Mouse (Mus musculus): ENCODE data around the gene Cwh43. TPM values are rescaled to one million over a fixed set of nuclear protein-coding genes. Genes with fewer than 3 reads are reported as not detected.

The Cwh43 gene
- total and polyA plus RNA-seq, 2 experiments from 2014 or later: 0.14 to 0.51 TPM

DNA sequence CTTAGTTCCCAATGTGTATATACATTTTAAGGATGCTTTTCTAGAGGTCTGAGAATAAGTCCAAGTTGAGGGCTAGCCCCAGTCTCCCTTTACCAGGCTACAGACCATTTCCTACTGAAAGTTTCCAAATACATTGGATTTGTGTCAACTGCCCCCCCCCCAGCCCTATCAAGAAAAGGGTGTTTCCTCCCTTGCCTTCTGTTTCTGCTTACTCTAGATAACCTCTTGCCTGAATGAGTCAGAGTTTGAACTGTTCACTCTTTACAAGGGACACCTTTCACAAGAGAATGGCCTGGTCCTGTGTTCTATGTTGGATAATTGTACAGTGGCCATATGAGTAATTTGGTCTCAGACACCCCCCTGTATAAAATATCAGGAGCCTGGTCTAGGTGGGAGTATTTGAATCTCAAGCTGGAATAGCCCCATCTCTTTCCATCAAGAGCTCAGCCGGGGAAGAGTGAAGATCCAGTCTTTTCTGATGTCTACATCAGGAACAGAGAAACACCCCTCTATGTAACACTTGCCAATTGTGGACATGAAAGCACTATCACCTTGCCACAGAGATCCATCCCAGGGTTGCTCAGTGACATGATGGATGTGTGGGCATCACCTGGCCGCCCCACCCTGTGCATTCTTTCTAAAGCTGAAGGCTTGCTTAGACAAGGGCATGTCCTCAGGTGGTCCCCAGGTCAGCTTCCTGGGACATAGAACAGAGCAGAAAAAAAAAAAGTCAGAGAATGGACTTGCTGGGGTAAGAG is 41.6 kb upstream of the Cwh43 start:
- Histone ChIP-seq H3K4me3 (ENCODE audit: low read depth, low read length) (no peak overlapping the region), H3K9ac (no peak overlapping the region), H3K4me1 (ENCODE audit: insufficient read depth) (no peaks in the 10 kb centered on the region), H3K9me3 (ENCODE audit: low read length) (no peaks in the 10 kb centered on the region), H3K4me2 (ENCODE audit: low read depth) (no peak overlapping the region), H3K36me3 (ENCODE audit: insufficient read depth) (no peaks in the 10 kb centered on the region), H3K27me3 (ENCODE audit: insufficient read depth, low read length) (no peaks in the 10 kb centered on the region), H3K27ac (ENCODE audit: low read depth, low read length) (no peak overlapping the region)
- ATAC-seq: no peak
- 95% methylated on average over 2 of the region's 2 CpGs for WGBS
- TF ChIP-seq CTCF (IDR thresholded peaks at IDR 0.05; ENCODE audit: low read depth): no peak
- no peak for DNase-seq

DNA sequence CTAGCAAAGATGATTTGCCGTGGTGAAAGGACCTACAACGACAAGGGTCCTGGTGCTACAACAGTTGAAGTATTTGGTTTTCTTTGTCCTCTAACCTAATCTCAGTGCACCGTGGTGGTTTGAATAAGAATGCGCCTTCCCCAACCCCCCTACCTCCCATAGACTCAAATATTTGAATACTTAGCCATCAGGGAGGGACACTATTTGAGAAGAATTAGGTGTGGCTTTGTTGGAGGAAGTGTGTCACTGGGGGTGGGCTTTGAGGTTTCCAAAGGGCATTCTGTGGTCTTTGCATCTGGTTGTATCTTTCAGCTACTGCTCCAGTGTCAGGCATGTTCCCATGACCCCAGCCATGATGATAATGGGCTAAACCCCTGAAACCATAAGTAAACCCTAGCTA is 38.0 kb upstream of the Cwh43 start:
- DNase-seq (no peak), ATAC-seq (no peak)
- Histone ChIP-seq H3K4me1 (ENCODE audit: insufficient read depth) (no peaks in the 10 kb centered on the region), H3K27me3 (ENCODE audit: insufficient read depth, low read length) (no peaks in the 10 kb centered on the region), H3K9ac (no peak overlapping the region), H3K27ac (ENCODE audit: low read depth, low read length) (no peak overlapping the region), H3K4me3 (ENCODE audit: low read depth, low read length) (no peak overlapping the region), H3K36me3 (ENCODE audit: insufficient read depth) (no peaks in the 10 kb centered on the region), H3K4me2 (ENCODE audit: low read depth) (no peak overlapping the region), H3K9me3 (ENCODE audit: low read length) (no peaks in the 10 kb centered on the region)
- 77% methylated on average over 4 of the region's 4 CpGs for WGBS
- TF ChIP-seq CTCF (IDR thresholded peaks at IDR 0.05; ENCODE audit: low read depth): no peak

DNA sequence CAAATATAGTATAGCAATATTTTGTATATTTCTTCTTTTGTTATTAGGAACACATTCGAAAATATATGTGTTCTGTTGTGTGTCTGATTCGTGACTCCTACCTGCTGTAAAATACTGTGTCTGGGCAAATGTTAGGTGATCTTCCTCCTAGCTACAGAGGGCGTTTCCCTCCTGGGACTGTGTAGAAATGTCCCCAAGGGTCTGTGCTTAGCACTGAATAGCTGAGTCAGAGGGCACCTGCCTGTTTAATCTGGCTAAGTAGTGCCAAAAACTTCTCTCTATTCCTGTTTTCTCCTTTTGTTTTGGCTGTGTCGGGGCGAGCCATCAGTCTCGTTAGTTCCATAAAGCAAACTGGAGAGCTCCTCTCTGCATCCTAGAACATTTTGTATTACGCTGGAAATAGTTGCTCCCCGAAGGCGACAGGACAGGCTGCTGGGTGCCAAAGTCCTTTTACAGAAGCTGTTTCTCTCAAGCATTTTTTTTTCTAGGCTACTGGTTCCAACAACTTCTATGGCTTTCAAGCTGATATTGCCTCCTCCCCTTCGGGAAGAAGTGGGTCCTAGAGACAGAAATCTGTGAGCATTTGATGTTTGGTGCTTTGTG is 36.9 kb upstream of the Cwh43 start:
- H3K27ac ChIP-seq (ENCODE audit: low read depth, low read length): no peak overlapping the region
- no peaks in the 10 kb centered on the region for H3K4me1 ChIP-seq (ENCODE audit: insufficient read depth)
- no peak for TF ChIP-seq CTCF (IDR thresholded peaks at IDR 0.05; ENCODE audit: low read depth)
- ATAC-seq (no peak), DNase-seq (no peak)
- H3K4me3 ChIP-seq (ENCODE audit: low read depth, low read length): no peak overlapping the region
- H3K9ac ChIP-seq: no peak overlapping the region
- no peak overlapping the region for H3K4me2 ChIP-seq (ENCODE audit: low read depth)
- H3K36me3 ChIP-seq (ENCODE audit: insufficient read depth): no peaks in the 10 kb centered on the region
- H3K27me3 ChIP-seq (ENCODE audit: insufficient read depth, low read length): no peaks in the 10 kb centered on the region
- 49% methylated on average over 10 of the region's 10 CpGs for WGBS
- H3K9me3 ChIP-seq (ENCODE audit: low read length): no peaks in the 10 kb centered on the region

DNA sequence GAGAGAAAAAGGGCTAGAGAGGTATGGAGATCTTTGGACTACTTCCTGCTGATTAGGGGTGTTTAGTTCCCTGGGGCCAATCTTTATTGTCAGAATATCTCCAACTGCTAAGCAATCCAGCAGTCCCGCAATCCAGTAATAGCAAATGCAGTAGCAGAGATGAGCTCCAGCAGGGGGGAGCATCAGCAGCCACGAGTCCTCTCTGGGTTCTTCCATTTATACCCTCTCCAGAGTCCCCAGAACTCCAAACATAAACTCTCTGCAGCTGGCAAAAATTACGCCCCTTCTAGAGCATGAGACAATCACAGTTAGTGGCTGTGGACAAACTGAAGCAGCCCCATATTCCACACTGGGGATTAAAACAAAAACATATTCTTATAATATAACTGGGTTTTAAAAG is 36.1 kb upstream of the Cwh43 start:
- Histone ChIP-seq H3K27ac (ENCODE audit: low read depth, low read length) (no peak overlapping the region), H3K4me3 (ENCODE audit: low read depth, low read length) (no peak overlapping the region), H3K36me3 (ENCODE audit: insufficient read depth) (no peaks in the 10 kb centered on the region), H3K4me2 (ENCODE audit: low read depth) (no peak overlapping the region), H3K9ac (no peak overlapping the region), H3K9me3 (ENCODE audit: low read length) (no peaks in the 10 kb centered on the region), H3K4me1 (ENCODE audit: insufficient read depth) (no peaks in the 10 kb centered on the region), H3K27me3 (ENCODE audit: insufficient read depth, low read length) (no peaks in the 10 kb centered on the region)
- no peak for ATAC-seq
- no peak for TF ChIP-seq CTCF (IDR thresholded peaks at IDR 0.05; ENCODE audit: low read depth)
- DNase-seq: no peak
- WGBS: 47% methylated on average over 3 of the region's 3 CpGs

DNA sequence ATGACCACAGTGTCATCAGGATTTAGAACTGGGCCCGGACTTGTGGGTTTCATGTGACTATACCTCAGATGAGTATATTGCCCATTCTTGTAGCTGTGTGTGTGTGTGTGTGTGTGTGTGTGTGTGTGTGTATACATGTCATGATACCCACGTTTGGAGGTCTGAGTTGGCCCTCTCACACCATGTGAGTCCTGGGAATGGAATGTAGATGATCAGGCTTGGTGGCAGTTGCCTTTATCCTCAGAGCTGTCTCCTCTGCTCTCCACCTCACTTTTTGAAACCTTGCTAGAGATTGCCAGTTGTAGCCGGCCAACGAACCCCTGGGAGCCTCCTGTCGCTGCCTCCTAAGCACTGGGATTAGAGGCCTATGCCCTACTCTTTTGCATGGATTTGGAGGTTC is 33.3 kb upstream of the Cwh43 start:
- ATAC-seq: no peak
- no peak for TF ChIP-seq CTCF (IDR thresholded peaks at IDR 0.05; ENCODE audit: low read depth)
- 85% methylated on average over 5 of the region's 5 CpGs for WGBS

DNA sequence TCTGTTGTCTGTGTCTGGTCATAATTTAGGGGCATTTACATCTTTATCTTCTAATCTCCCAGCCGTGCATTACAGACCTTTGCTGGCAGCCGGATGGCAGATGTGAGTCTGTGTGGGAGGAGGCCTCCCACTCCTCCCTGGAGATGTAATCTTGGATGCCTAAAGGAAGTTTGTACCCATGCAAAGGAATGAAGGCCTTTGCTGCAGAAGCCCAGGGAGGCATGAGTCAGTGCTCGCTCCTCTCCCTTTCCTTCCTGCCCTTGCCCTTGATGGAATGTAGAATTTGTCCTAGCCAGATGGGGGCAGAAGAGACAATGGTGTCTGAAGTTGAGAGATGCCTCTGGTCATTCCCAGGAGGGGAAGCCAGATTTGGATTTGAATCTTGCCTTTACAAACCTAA is 32.7 kb upstream of the Cwh43 start:
- Histone ChIP-seq H3K4me3 (ENCODE audit: low read depth, low read length) (no peak overlapping the region), H3K36me3 (ENCODE audit: insufficient read depth) (no peaks in the 10 kb centered on the region), H3K4me2 (ENCODE audit: low read depth) (no peak overlapping the region), H3K27ac (ENCODE audit: low read depth, low read length) (no peak overlapping the region), H3K9ac (no peak overlapping the region), H3K27me3 (ENCODE audit: insufficient read depth, low read length) (no peaks in the 10 kb centered on the region), H3K4me1 (ENCODE audit: insufficient read depth) (no peaks in the 10 kb centered on the region), H3K9me3 (ENCODE audit: low read length) (no peaks in the 10 kb centered on the region)
- 67% methylated on average over 3 of the region's 3 CpGs for WGBS
- no peak for TF ChIP-seq CTCF (IDR thresholded peaks at IDR 0.05; ENCODE audit: low read depth)
- no peak for ATAC-seq
- DNase-seq: no peak

More for the DNA sequence above, 33.3 kb upstream of the Cwh43 start:
- Histone ChIP-seq H3K27ac (ENCODE audit: low read depth, low read length) (no peak overlapping the region), H3K4me1 (ENCODE audit: insufficient read depth) (no peaks in the 10 kb centered on the region), H3K4me3 (ENCODE audit: low read depth, low read length) (no peak overlapping the region), H3K36me3 (ENCODE audit: insufficient read depth) (no peaks in the 10 kb centered on the region), H3K9ac (no peak overlapping the region), H3K4me2 (ENCODE audit: low read depth) (no peak overlapping the region), H3K27me3 (ENCODE audit: insufficient read depth, low read length) (no peaks in the 10 kb centered on the region), H3K9me3 (ENCODE audit: low read length) (no peaks in the 10 kb centered on the region)
- no peak for DNase-seq

DNA sequence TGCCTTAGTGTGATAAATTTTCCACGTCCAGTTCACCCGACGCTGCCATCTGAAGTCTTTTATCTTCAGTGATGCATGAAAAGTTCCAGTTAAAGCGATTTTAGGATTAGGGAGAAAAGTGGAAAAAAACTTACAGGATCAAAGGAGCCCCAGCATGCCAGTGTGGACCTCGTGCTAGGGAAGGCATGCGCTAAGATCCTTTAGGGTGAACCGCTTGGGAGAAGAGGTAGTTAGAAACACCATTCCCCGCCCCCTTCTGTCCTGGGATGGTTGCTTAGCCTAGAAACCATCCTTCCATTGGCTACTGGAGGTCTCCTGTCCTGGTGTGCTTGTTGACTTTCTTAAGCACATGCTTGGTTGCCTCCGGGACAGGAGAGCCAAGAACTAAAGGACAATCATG is 29.8 kb upstream of the Cwh43 start:
- WGBS: 50% methylated on average over 9 of the region's 9 CpGs
- no peak overlapping the region for H3K9ac ChIP-seq
- H3K36me3 ChIP-seq (ENCODE audit: insufficient read depth): no peaks in the 10 kb centered on the region
- H3K27ac ChIP-seq (ENCODE audit: low read depth, low read length): no peak overlapping the region
- ATAC-seq (no peak), DNase-seq (no peak)
- no peaks in the 10 kb centered on the region for H3K4me1 ChIP-seq (ENCODE audit: insufficient read depth)
- H3K4me3 ChIP-seq (ENCODE audit: low read depth, low read length): no peak overlapping the region
- no peak overlapping the region for H3K4me2 ChIP-seq (ENCODE audit: low read depth)
- H3K9me3 ChIP-seq (ENCODE audit: low read length): no peaks in the 10 kb centered on the region
- H3K27me3 ChIP-seq (ENCODE audit: insufficient read depth, low read length): no peaks in the 10 kb centered on the region
- no peak for TF ChIP-seq CTCF (IDR thresholded peaks at IDR 0.05; ENCODE audit: low read depth)
